Mouse (Mus musculus) stomach, embryonic 14.5 days (tissue): ENCODE data around the gene Tmem203. TPM values are rescaled to one million over a fixed set of nuclear protein-coding genes. Genes with fewer than 3 reads are reported as not detected.

Source experiments
- ATAC-seq: fragments of 200-750 bp; cut with Nextera tagmentation; 2 replicates; pipeline ENCODE4 v1.8.0; 2017; ENCODE audit warnings: low read depth, moderate TSS enrichment; ENCODE audit not compliant: insufficient number of reproducible peaks, insufficient read depth, low FRiP score
- H3K27ac ChIP-seq: fragments of 300-500 bp; sonication (generic); 2 replicates; pipeline ENCODE4 v1.5.1; 2014; ENCODE audit warnings: mild to moderate bottlenecking, low read length, moderate library complexity, mixed read lengths
- H3K27me3 ChIP-seq: fragments of 300-500 bp; sonication (generic); 2 replicates; pipeline ENCODE4 v1.6.1; 2014; ENCODE audit warnings: low read length, control low read depth, mixed read lengths; ENCODE audit not compliant: control insufficient read depth, insufficient read depth
- H3K36me3 ChIP-seq: fragments of 300-500 bp; sonication (generic); 2 replicates; pipeline ENCODE4 v1.6.1; 2014; ENCODE audit warnings: mild to moderate bottlenecking, control low read depth, low read length, moderate library complexity, mixed read lengths; ENCODE audit not compliant: control insufficient read depth, insufficient read depth
- H3K4me1 ChIP-seq: fragments of 300-500 bp; sonication (generic); 2 replicates; pipeline ENCODE4 v1.6.1; 2014; ENCODE audit warnings: low read length, control low read depth, mixed read lengths; ENCODE audit not compliant: control insufficient read depth, insufficient read depth
- H3K4me2 ChIP-seq: fragments of 300-500 bp; sonication (generic); replicated peaks from 2 replicates; pipeline ENCODE4 v1.6.1; 2014; ENCODE audit warnings: low read depth, low read length, control low read depth
- H3K4me3 ChIP-seq: fragments of 300-500 bp; sonication (generic); 2 replicates; pipeline ENCODE4 v1.5.1; 2014; ENCODE audit warnings: low read depth, low read length, control low read depth
- H3K9ac ChIP-seq: fragments of 300-500 bp; sonication (generic); replicated peaks from 2 replicates; pipeline ENCODE4 v1.6.1; 2014; ENCODE audit warnings: low read depth, mild to moderate bottlenecking, control low read depth, low read length, moderate library complexity, mixed read lengths
- H3K9me3 ChIP-seq: fragments of 300-500 bp; sonication (generic); 2 replicates; pipeline ENCODE4 v1.6.1; 2016; ENCODE audit warnings: low read depth, low read length, control low read depth; ENCODE audit not compliant: control insufficient read depth
- WGBS: fragments of 180-500 bp; shearing (Covaris S2); extraction: QIAGEN DNeasy Blood & Tissue Kit; methylation state at CpG from one replicate; pipeline ENCODE4 v1.1.7; 2014; 5-methylcytosine and 5-hydroxymethylcytosine counted together
- polyA plus RNA-seq: library from polyadenylated mRNA; unstranded; fragments of >200 nt; fragmentation: Nextera tagmentation; extraction: Ambion mirVana; gene quantifications from 2 replicates; pipeline ENCODE4 v1.2.1, GENCODE M21; 2014

Tmem203 gene
- 14.7 and 16.8 TPM in 2 replicates for polyA plus RNA-seq

DNA sequence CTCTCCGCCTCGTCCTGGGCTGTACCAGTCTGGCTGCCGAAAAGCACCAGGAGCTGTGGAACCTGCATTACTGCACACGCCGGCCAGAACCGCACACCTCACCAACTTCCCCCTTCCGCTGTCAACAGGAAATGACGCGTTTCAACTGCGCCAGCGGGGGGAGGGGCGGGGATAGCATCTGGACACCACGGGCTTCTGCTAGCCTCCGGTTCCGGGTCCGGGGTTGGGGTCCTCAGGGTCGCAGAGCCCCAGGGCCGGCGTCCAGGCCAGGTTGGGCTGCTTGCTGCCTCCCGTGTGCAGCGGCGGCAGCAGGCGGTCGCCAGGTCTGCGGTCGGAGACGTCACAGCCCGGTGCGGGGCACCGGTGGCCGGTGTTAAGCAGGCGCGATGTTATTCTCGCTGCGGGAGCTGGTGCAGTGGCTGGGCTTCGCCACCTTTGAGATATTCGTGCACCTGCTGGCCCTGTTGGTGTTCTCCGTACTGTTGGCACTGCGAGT is at the start of gene Tmem203:
Gene Tmem203 (plus strand): TSS at position 156 of the 496 bp plus-strand sequence.
- peak within 1 kb of the TSS; percentile 41 for H3K27ac ChIP-seq
- peak within 1 kb of the TSS; percentile 78 for H3K9ac ChIP-seq
- H3K27me3 ChIP-seq: no peaks in the 10 kb centered on the region
- peaks cover 14% of the 10 kb centered on the region for H3K36me3 ChIP-seq
- H3K4me1 ChIP-seq: peaks cover 11% of the 10 kb centered on the region
- peak within 1 kb of the TSS; percentile 98 for H3K4me3 ChIP-seq
- peak within 1 kb of the TSS; percentile 97 for H3K4me2 ChIP-seq
- peak; percentile 87 for ATAC-seq
- WGBS: under 1% methylated on average over 39 of the region's 39 CpGs
- no peaks in the 10 kb centered on the region for H3K9me3 ChIP-seq

DNA sequence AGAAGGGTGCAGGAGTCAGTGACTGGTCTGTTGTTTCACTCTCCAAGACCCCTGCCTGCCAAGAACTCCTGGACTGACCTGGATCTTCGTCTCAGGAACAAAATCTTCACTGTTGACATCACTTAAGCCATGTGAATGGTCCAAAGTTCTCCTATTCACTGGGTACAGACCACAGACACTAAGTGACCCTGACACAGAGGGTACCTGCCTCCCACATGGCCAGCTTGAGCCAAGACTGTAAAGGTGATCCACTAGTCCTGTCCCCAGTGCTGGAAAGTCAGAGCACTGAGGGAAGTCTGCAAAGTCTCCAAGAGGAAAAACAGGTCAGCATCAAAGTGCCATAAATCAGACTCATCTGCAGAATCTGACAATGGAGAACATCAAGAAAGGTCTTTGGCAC is 47.6 kb upstream of the Tmem203 start:
- WGBS: 88% methylated on average over 1 of the region's 1 CpGs

DNA sequence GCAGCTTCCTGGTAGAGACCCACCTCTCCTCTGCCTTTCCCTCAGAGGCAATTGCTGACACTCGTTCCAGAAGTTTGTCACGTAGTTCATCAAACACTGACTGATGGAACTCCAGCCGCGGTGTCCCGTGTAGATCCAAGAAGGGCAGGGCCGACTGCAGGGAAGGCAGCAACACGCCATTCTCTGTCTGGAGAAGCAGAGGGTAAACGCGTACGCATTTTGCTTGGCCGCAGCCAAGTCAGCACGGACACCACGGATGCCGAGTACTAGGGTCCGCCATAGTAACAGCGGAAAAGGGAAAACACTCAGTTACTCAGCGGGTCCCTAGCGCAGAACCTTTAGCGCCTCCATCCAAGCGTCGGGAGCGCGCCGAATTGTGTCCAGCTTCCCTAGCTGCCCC is 44.6 kb upstream of the Tmem203 start:
- Histone ChIP-seq H3K4me3 (peak overlapping the region; percentile 68), H3K4me2 (peak overlapping the region; percentile 82), H3K9me3 (no peaks in the 10 kb centered on the region), H3K36me3 (peaks cover 27% of the 10 kb centered on the region), H3K27me3 (no peaks in the 10 kb centered on the region), H3K9ac (peak overlapping the region; percentile 67), H3K4me1 (peaks cover 13% of the 10 kb centered on the region), H3K27ac (peak overlapping the region; percentile 80; the same call in 1 of the 2 replicates)
- ATAC-seq: no peak; the same call in 1 of the 2 replicates
- under 1% methylated on average over 24 of the region's 24 CpGs for WGBS

More for the DNA sequence above, 47.6 kb upstream of the Tmem203 start:
- Histone ChIP-seq H3K27me3 (no peaks in the 10 kb centered on the region), H3K9ac (no peak overlapping the region), H3K4me2 (no peak overlapping the region), H3K4me3 (no peak overlapping the region), H3K27ac (no peak overlapping the region), H3K9me3 (no peaks in the 10 kb centered on the region), H3K36me3 (peaks cover 57% of the 10 kb centered on the region), H3K4me1 (peaks cover 13% of the 10 kb centered on the region)
- ATAC-seq: no peak

DNA sequence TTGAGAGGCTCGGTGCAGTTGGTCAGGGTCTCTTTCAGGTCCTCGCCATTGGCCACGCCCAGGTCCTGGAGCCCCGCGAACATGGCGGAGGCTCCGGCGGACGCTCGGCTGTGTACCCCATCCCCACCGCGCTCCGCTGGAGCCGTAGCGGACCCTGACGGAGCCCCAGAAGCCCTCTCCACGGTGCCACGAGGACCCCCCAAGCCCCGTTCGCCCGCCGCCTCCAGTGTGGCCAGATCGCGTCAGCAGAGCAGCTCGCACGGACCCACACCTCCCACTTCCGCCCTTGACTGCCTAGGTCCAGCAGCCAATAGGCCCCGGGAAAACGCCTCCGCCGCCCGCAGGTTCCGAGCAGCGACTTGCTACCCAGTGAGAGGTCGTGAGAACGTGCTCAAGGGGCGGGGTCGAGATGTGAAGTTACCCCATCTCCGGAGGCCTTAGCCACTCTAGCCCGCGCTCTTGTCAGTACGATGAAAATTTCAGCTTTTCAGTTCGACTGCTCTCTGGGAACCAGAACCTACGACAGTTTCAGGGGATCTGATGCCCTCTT is 44.0 kb upstream of the Tmem203 start, which contains the start of gene Nelfb:
Gene Nelfb (minus strand): TSS at position 369 of the 550 bp plus-strand sequence.
- Histone ChIP-seq H3K4me2 (peak within 1 kb of the TSS; percentile 82), H3K9me3 (no peaks in the 10 kb centered on the region), H3K4me1 (peaks cover 13% of the 10 kb centered on the region), H3K27ac (peak within 1 kb of the TSS; percentile 80), H3K9ac (peak within 1 kb of the TSS; percentile 67), H3K27me3 (no peaks in the 10 kb centered on the region), H3K4me3 (peak within 1 kb of the TSS; percentile 68), H3K36me3 (peaks cover 22% of the 10 kb centered on the region)
- ATAC-seq: peak; percentile 92
- under 1% methylated on average over 44 of the region's 44 CpGs for WGBS

DNA sequence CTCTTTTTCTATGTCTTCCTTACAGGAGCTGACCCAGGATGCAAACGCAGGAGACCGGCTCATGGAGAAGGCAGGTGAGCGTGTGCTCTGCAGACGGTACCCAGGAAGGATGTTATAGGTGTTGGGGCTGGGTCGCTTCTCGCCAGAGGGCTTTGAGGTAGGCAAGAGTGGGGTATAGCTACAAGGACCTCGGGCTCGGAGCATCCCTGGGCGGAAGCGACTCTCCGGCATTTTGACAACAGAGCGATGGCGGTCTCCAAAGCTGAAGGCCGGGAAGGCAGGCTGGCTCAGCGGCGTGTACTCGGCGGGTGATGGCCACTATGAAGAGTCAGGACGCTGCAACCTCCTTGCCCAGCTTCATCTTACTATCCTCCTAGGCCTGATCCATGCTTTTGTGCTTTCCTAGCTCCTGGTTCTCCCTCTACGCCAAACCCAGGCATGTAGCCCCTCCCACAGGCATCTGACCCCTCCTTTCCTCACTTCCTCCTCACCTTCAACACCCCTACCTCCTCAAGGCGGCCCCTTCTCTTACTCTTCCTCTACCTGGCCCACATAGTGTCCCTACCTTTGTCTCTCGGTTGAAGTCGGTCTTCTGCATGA is 41.9 kb upstream of the Tmem203 start:
- Histone ChIP-seq H3K36me3 (peaks cover 5% of the 10 kb centered on the region), H3K27me3 (no peaks in the 10 kb centered on the region), H3K9ac (no peak overlapping the region), H3K4me3 (no peak overlapping the region), H3K27ac (no peak overlapping the region), H3K4me1 (peaks cover 13% of the 10 kb centered on the region), H3K4me2 (no peak overlapping the region), H3K9me3 (no peaks in the 10 kb centered on the region)
- 61% methylated on average over 23 of the region's 23 CpGs for WGBS
- no peak for ATAC-seq

DNA sequence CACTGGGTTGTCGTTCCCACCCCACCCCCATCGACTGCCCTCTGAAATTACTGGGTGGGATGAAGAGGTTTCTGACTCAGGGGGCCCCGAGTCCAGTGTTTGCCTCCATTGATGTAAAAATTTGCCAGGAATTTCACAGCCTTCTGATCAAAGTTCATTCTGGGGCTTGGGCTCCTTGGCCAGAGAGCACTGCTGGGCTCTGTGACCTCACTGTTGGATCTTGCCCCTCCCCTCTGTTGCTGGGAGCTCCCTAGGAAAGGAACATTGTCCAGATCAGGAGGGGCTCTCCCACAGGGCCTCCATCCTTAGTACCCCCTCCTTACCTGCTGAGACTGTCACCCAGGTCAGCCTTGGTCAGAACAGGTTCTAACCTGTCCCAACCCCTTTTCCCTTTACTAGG is 40.8 kb upstream of the Tmem203 start, which contains the start of gene Stpg3:
Gene Stpg3 (minus strand): TSS at position 194 of the 400 bp plus-strand sequence.
- no peaks in the 10 kb centered on the region for H3K9me3 ChIP-seq
- ATAC-seq: no peak
- no peak within 1 kb of the TSS for H3K9ac ChIP-seq
- 69% methylated on average over 3 of the region's 3 CpGs for WGBS
- no peaks in the 10 kb centered on the region; the same call in 1 of the 2 replicates for H3K36me3 ChIP-seq
- peaks cover 13% of the 10 kb centered on the region for H3K4me1 ChIP-seq
- H3K27ac ChIP-seq: no peak within 1 kb of the TSS
- no peak within 1 kb of the TSS for H3K4me3 ChIP-seq
- H3K4me2 ChIP-seq: no peak within 1 kb of the TSS
- no peaks in the 10 kb centered on the region for H3K27me3 ChIP-seq

DNA sequence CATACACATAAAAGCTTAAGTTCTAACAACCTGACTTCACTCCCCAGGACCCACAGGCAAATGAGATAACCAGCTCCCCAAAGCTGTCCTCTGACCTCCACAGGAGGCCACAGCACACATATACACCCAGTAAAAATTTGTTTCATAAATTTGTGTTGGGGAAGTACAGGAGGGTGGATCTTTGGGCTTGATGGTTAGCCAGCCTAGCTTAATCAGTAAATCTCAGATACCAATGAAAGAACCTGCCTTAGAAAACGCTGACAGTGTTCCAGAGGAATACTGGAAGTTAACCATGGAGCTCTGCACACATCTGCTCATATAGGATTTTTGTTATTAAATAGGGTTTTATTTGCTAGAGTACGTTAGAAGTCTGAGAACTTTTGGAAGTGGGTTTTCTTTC is 37.6 kb upstream of the Tmem203 start:
- H3K4me1 ChIP-seq: no peaks in the 10 kb centered on the region
- ATAC-seq: no peak
- peaks cover 6% of the 10 kb centered on the region for H3K36me3 ChIP-seq
- no peak overlapping the region for H3K9ac ChIP-seq
- WGBS: 62% methylated on average over 2 of the region's 2 CpGs
- H3K27me3 ChIP-seq: no peaks in the 10 kb centered on the region
- H3K4me2 ChIP-seq: no peak overlapping the region
- H3K27ac ChIP-seq: no peak overlapping the region
- H3K9me3 ChIP-seq: no peaks in the 10 kb centered on the region
- no peak overlapping the region for H3K4me3 ChIP-seq

DNA sequence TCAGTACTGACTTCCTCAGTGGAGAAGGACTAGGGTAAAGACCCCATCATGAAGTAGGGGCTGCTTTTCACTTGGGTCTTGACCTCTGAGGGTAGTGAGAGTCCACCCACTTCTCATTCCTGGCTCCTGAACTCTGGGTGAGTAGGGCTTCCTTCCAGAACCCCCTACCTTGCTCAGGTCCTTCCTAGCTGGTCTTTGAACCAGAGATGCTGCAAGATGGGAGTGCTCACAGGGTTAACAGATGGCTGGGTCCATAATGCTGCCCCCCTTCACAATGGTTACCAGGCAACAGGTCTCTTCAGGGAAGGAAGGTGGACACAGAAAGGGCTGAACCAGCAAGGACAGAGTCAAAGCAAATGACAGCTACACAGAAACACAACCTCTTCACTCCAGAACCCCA is 36.8 kb upstream of the Tmem203 start, which contains the start of gene Fam166a:
Gene Fam166a (plus strand): TSS at position 301 of the 400 bp plus-strand sequence.
- Histone ChIP-seq H3K4me1 (peaks cover 2% of the 10 kb centered on the region; the same call in 1 of the 2 replicates), H3K36me3 (peaks cover 6% of the 10 kb centered on the region), H3K9me3 (no peaks in the 10 kb centered on the region), H3K9ac (no peak within 1 kb of the TSS), H3K4me3 (no peak within 1 kb of the TSS), H3K4me2 (no peak within 1 kb of the TSS), H3K27me3 (no peaks in the 10 kb centered on the region), H3K27ac (no peak within 1 kb of the TSS)
- no peak for ATAC-seq
